Mouse (Mus musculus): ENCODE results near the gene Prss30. TPM values are rescaled to one million over a fixed set of nuclear protein-coding genes. Genes with fewer than 3 reads are reported as not detected.
A peak's percentile ranks its signal among the peaks of the same experiment; 100 is the strongest.
"Not testable (repeated sequence)": the region's sequence is repeated elsewhere in the genome, so short reads cannot be mapped to it uniquely, and the experiment has no call there.

The Prss30 gene
- polyA plus RNA-seq, 1 experiment from 2014 or later: not detected

DNA sequence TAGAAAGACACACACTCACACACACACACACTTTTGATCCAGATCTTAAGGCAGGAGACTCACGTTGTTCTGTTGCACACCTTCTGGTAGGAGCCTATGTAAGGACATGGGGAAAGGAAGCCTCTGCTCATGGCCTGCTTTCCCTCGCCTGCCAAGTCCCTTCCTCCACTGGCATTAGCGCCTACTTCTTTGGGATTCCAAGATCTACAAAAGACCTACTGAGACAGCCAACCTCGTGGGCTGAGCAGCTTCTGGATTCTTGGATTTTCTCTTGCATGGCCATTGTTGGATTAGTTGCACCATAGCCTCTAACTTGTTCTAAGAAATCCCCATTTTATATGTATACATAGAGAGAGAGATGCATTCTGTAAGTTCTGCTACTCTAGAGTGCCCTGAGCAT, 29.5 kb downstream of the Prss30 start:
- not testable (repeated sequence) for ATAC-seq (ENCODE audit: insufficient number of reproducible peaks, insufficient read depth, low FRiP score, low TSS enrichment, low read depth); H3K9ac ChIP-seq (replicated peaks); H3K27ac ChIP-seq; H3K36me3 ChIP-seq; H3K27me3 ChIP-seq; H3K9me3 ChIP-seq; H3K4me2 ChIP-seq; H3K4me3 ChIP-seq (replicated peaks); H3K4me1 ChIP-seq (replicated peaks)
- 63% methylated on average over 4 of the region's 4 CpGs for WGBS

DNA sequence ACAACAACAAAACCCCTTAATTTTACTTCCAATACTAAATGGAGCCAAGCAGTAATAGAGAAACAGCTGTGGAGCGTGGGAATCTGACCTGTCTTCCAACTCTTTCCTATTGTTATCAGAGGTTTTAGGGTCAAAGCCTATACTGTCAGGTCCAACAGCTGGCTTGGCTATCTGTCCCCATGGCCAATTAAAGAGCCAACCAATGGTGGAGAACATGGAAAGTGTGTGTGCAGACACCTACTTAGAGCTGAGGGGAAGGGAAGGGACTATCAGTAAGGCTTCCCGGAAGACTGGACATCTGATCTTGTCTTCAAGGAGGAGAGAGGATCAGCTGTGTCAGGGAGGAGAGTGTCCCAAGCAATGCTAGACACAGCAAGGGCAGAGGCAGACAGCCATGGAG, 31.3 kb downstream of the Prss30 start:
- Histone ChIP-seq H3K4me3 (replicated peaks) (no peak overlapping the region), H3K36me3 (no peaks in the 10 kb centered on the region), H3K9me3 (no peaks in the 10 kb centered on the region), H3K9ac (replicated peaks) (no peak overlapping the region), H3K27me3 (no peaks in the 10 kb centered on the region), H3K4me2 (no peak overlapping the region), H3K27ac (no peak overlapping the region), H3K4me1 (replicated peaks) (no peaks in the 10 kb centered on the region)
- 88% methylated on average over 2 of the region's 2 CpGs for WGBS
- no peak for ATAC-seq (ENCODE audit: insufficient number of reproducible peaks, insufficient read depth, low FRiP score, low TSS enrichment, low read depth)

DNA sequence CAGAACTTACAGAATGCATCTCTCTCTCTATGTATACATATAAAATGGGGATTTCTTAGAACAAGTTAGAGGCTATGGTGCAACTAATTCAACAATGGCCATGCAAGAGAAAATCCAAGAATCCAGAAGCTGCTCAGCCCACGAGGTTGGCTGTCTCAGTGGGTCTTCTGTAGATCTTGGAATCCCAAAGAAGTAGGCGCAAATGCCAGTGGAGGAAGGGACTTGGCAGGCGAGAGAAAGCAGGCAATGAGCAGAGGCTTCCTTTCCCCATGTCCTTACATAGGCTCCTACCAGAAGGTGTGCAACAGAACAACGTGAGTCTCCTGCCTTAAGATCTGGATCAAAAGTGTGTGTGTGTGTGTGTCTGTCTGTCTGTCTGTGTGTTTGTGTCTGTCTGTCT, 32.9 kb downstream of the Prss30 start:
- not testable (repeated sequence) for ATAC-seq (ENCODE audit: insufficient number of reproducible peaks, insufficient read depth, low FRiP score, low TSS enrichment, low read depth); H3K9me3 ChIP-seq; H3K9ac ChIP-seq (replicated peaks); H3K4me3 ChIP-seq (replicated peaks); H3K4me2 ChIP-seq; H3K36me3 ChIP-seq; H3K27ac ChIP-seq; H3K27me3 ChIP-seq; H3K4me1 ChIP-seq (replicated peaks)
- 85% methylated on average over 4 of the region's 4 CpGs for WGBS

DNA sequence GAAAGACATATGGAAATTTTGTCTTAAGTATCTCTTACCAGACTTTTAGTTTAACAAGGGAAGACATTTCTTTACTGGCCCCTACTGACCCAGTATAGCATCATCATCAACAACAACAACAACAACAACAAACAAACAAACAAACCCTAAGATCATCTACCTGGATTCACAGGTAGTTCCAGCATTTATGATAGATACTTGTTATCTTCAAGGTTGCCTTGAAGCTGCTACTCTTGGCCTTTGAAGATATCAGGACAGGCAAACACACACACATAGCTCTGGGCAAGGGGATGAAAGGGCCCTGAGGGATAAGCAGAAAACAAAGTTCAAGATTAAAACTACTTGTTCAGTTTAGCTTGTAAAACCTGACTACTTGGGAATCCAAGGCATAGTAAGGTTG, 39.0 kb downstream of the Prss30 start, which contains the start of gene Sbp:
Gene Sbp, plus strand, starts transcription at position 301 of the 400 bp plus-strand sequence.
- no peak for ATAC-seq (ENCODE audit: insufficient number of reproducible peaks, insufficient read depth, low FRiP score, low TSS enrichment, low read depth)
- Histone ChIP-seq H3K4me3 (replicated peaks) (no peak within 1 kb of the TSS), H3K27ac (no peak within 1 kb of the TSS), H3K9me3 (no peaks in the 10 kb centered on the region), H3K9ac (replicated peaks) (no peak within 1 kb of the TSS), H3K4me1 (replicated peaks) (no peaks in the 10 kb centered on the region), H3K36me3 (no peaks in the 10 kb centered on the region), H3K27me3 (no peaks in the 10 kb centered on the region), H3K4me2 (no peak within 1 kb of the TSS)

DNA sequence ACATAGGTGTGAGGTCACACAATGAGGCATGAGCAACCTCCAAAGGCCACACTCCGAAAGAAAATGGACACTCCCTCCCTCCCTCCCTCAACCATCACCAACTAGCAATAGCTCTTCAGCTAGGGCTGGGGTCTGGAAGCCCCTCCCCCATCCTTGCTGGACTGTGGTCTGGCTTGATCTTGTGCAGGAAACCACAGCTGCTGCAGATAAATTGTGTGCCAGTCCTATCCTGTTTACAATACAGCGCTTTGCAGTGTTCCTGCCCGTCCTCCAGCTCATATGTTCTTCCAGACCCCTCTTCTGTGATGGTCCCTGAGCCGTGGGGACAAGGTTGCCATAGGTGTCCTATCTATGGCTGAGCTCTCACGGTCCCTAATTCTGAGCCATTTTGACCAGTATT, 49.2 kb downstream of the Prss30 start:
- Histone ChIP-seq H3K4me3 (replicated peaks) (no peak overlapping the region), H3K4me1 (replicated peaks) (no peaks in the 10 kb centered on the region; the same call in 1 of the 2 replicates), H3K9ac (replicated peaks) (no peak overlapping the region), H3K9me3 (no peaks in the 10 kb centered on the region), H3K27me3 (no peaks in the 10 kb centered on the region), H3K27ac (no peak overlapping the region), H3K4me2 (no peak overlapping the region), H3K36me3 (no peaks in the 10 kb centered on the region)
- ATAC-seq (ENCODE audit: insufficient number of reproducible peaks, insufficient read depth, low FRiP score, low TSS enrichment, low read depth): no peak
- WGBS: 79% methylated on average over 5 of the region's 5 CpGs

DNA sequence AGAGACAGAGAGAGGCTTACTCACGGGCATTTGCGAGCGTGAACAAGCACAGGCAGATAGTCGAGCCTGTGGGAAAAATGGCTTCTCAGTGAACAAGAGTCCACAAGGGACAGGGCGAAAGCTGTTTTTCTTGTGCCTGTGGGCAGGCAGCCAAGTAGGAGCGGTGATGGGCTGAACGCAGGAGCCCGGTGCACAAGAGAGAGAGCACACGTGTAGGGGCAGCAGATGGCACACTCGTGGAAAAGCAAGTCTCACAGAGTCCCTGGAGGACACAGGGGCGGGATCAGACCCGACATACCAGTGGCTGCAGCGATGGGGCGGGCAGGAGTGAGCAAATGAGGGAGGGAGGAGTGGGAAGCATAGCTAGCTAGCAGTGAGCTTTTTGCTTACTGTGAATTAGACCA, 55.3 kb downstream of the Prss30 start:
- peaks cover 8% of the 10 kb centered on the region for H3K4me1 ChIP-seq (replicated peaks)
- H3K4me2 ChIP-seq: peak overlapping the region; percentile 61
- WGBS: under 1% methylated on average over 14 of the region's 14 CpGs
- H3K9ac ChIP-seq (replicated peaks): peak overlapping the region; percentile 60
- ATAC-seq (ENCODE audit: insufficient number of reproducible peaks, insufficient read depth, low FRiP score, low TSS enrichment, low read depth): peak; percentile 54
- no peaks in the 10 kb centered on the region for H3K9me3 ChIP-seq
- H3K4me3 ChIP-seq (replicated peaks): peak overlapping the region; percentile 53
- H3K27me3 ChIP-seq: no peaks in the 10 kb centered on the region
- peak overlapping the region; percentile 92 for H3K27ac ChIP-seq
- no peaks in the 10 kb centered on the region for H3K36me3 ChIP-seq

DNA sequence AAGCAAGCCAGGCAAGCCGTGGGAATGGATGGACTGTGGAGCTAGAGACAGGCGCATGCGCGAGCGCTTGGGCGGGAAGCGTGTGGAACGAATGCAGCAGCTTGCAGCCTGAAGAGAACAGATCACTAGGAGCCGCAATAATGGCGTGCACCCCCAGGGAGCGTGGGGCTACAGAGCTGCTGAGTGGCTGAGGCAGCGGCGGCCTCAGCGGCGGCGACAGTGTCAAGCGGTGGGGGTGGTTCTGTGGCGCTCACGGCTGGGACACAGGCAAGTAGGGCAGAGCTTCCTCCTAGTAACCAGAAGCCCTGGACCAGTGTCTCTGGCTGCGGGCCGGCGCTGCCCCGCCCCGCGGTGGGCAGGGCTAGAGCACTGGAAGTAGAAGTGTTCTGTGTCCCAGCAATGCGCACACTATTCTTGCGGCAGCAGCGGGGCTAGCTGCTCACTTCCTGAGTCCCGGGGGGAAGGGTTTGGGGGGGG, 55.8 kb downstream of the Prss30 start:
- WGBS: under 1% methylated on average over 29 of the region's 29 CpGs

More for the DNA sequence above, 55.8 kb downstream of the Prss30 start:
- Histone ChIP-seq H3K4me2 (peak overlapping the region; percentile 61), H3K27ac (peak overlapping the region; percentile 92), H3K36me3 (no peaks in the 10 kb centered on the region), H3K9ac (replicated peaks) (peak overlapping the region; percentile 60), H3K4me3 (replicated peaks) (peak overlapping the region; percentile 53), H3K4me1 (replicated peaks) (peaks cover 8% of the 10 kb centered on the region), H3K9me3 (no peaks in the 10 kb centered on the region), H3K27me3 (no peaks in the 10 kb centered on the region)
- ATAC-seq (ENCODE audit: insufficient number of reproducible peaks, insufficient read depth, low FRiP score, low TSS enrichment, low read depth): peak; percentile 98

Small RNA genes within 50 kb of the gene (microRNA-seq; reads per million reads assigned to microRNA genes)
- gene Gm27700: not detected

Other genes starting within 250 kb of the Prss30 start
- gene Paqr4, start 239.7 kb downstream of the Prss30 start, polyA plus RNA-seq (2016; fragmentation: Nextera tagmentation; extraction: Ambion mirVana): 11.6 and 13.6 TPM in 2 replicates
- gene Kremen2, start 234.7 kb downstream of the Prss30 start, polyA plus RNA-seq (2016; fragmentation: Nextera tagmentation; extraction: Ambion mirVana): 30.0 and 34.8 TPM in 2 replicates
- 136 and 140 TPM in 2 replicates for gene Flywch1, start 209.0 kb downstream of the Prss30 start, polyA plus RNA-seq (2016; fragmentation: Nextera tagmentation; extraction: Ambion mirVana)
- gene Flywch2, start 194.5 kb downstream of the Prss30 start, polyA plus RNA-seq (2016; fragmentation: Nextera tagmentation; extraction: Ambion mirVana): 71.0 and 76.7 TPM in 2 replicates
- 639 and 703 TPM in 2 replicates for gene Srrm2, start 190.0 kb downstream of the Prss30 start, polyA plus RNA-seq (2016; fragmentation: Nextera tagmentation; extraction: Ambion mirVana)
- gene Elob, start 151.4 kb downstream of the Prss30 start, polyA plus RNA-seq (2016; fragmentation: Nextera tagmentation; extraction: Ambion mirVana): 1,179 and 1,231 TPM in 2 replicates
- gene Prss33, start 144.5 kb downstream of the Prss30 start, polyA plus RNA-seq (2016; fragmentation: Nextera tagmentation; extraction: Ambion mirVana): not detected in 2 replicates
- gene Prss32, start 136.7 kb downstream of the Prss30 start, polyA plus RNA-seq (2016; fragmentation: Nextera tagmentation; extraction: Ambion mirVana): not detected in 2 replicates
- 1.7 and 3.1 TPM in 2 replicates for gene Prss41, start 136.4 kb downstream of the Prss30 start, polyA plus RNA-seq (2016; fragmentation: Nextera tagmentation; extraction: Ambion mirVana)
- gene Prss21, start 112.5 kb downstream of the Prss30 start, polyA plus RNA-seq (2016; fragmentation: Nextera tagmentation; extraction: Ambion mirVana): not detected in 2 replicates
- not detected in 2 replicates for gene Dcpp1, start 99.7 kb downstream of the Prss30 start, polyA plus RNA-seq (2016; fragmentation: Nextera tagmentation; extraction: Ambion mirVana)
- not detected in 2 replicates for gene Dcpp2, start 99.7 kb downstream of the Prss30 start, polyA plus RNA-seq (2016; fragmentation: Nextera tagmentation; extraction: Ambion mirVana)
- not detected in 2 replicates for gene Dcpp3, start 63.1 kb downstream of the Prss30 start, polyA plus RNA-seq (2016; fragmentation: Nextera tagmentation; extraction: Ambion mirVana)
- not detected in 2 replicates for gene Sbp, start 38.9 kb downstream of the Prss30 start, polyA plus RNA-seq (2016; fragmentation: Nextera tagmentation; extraction: Ambion mirVana)
- gene Sbpl, start 25.3 kb downstream of the Prss30 start, polyA plus RNA-seq (2016; fragmentation: Nextera tagmentation; extraction: Ambion mirVana): not detected in 2 replicates
- gene Prss22, start 17.5 kb upstream of the Prss30 start, polyA plus RNA-seq (2016; fragmentation: Nextera tagmentation; extraction: Ambion mirVana): 0.76 and 0.84 TPM in 2 replicates
- gene Prss27, start 57.6 kb upstream of the Prss30 start, polyA plus RNA-seq (2016; fragmentation: Nextera tagmentation; extraction: Ambion mirVana): 0.17 TPM in 1 of 2 replicates, not detected in the other
- gene Kctd5, start 92.9 kb upstream of the Prss30 start, polyA plus RNA-seq (2016; fragmentation: Nextera tagmentation; extraction: Ambion mirVana): 91.6 and 94.7 TPM in 2 replicates
- gene Pdpk1, start 170.4 kb upstream of the Prss30 start, polyA plus RNA-seq (2016; fragmentation: Nextera tagmentation; extraction: Ambion mirVana): 38.5 and 39.1 TPM in 2 replicates
- 38.5 and 40.2 TPM in 2 replicates for gene Amdhd2, start 183.2 kb upstream of the Prss30 start, polyA plus RNA-seq (2016; fragmentation: Nextera tagmentation; extraction: Ambion mirVana)
- gene Atp6v0c, start 189.1 kb upstream of the Prss30 start, polyA plus RNA-seq (2016; fragmentation: Nextera tagmentation; extraction: Ambion mirVana): 392 and 404 TPM in 2 replicates
- gene Tbc1d24, start 225.0 kb upstream of the Prss30 start, polyA plus RNA-seq (2016; fragmentation: Nextera tagmentation; extraction: Ambion mirVana): 6.7 and 9.9 TPM in 2 replicates
- gene Ntn3, start 229.0 kb upstream of the Prss30 start, polyA plus RNA-seq (2016; fragmentation: Nextera tagmentation; extraction: Ambion mirVana): 19.5 and 19.8 TPM in 2 replicates
- gene Tedc2, start 240.3 kb upstream of the Prss30 start, polyA plus RNA-seq (2016; fragmentation: Nextera tagmentation; extraction: Ambion mirVana): 18.3 and 20.2 TPM in 2 replicates

All from limb, embryonic 12.5 days (tissue).